Mouse (Mus musculus) urinary bladder, postnatal 25 days (tissue): ENCODE measurements around the gene Raver1.
"Not testable (repeated sequence)": the region's sequence is repeated elsewhere in the genome, so short reads cannot be mapped to it uniquely, and the experiment has no call there.

ENCODE experiments used
- DNase-seq: peaks from one replicate; pipeline ENCODE4 v3.0.0; 2022; ENCODE audit warnings: low spot score

Gene Raver1

GRCm38 (mm10) chr9:21105760-21106564 lies 14.2 kb upstream of the Raver1 start:
- DNase-seq = no peak

GRCm38 (mm10) chr9:21104814-21105213 lies 13.0 kb upstream of the Raver1 start:
- no peak for DNase-seq

GRCm38 (mm10) chr9:21102076-21102475 lies 10.3 kb upstream of the Raver1 start:
- no peak for DNase-seq

- DNase-seq = no peak
Observed at GRCm38 (mm10) chr9:21100447-21101161, 8.8 kb upstream of the Raver1 start.

GRCm38 (mm10) chr9:21097793-21098192 lies 6.0 kb upstream of the Raver1 start:
- no peak for DNase-seq

GRCm38 (mm10) chr9:21095958-21096357 lies 4.2 kb upstream of the Raver1 start:
- no peak for DNase-seq

- no peak for DNase-seq
Observed at GRCm38 (mm10) chr9:21093423-21093822, 1.6 kb upstream of the Raver1 start.

- DNase-seq = no peak
Observed at GRCm38 (mm10) chr9:21090972-21091706, 669 bp downstream of the Raver1 start.

- no peak for DNase-seq
Observed at GRCm38 (mm10) chr9:21090537-21090936, 1.3 kb downstream of the Raver1 start.

GRCm38 (mm10) chr9:21083324-21083723 lies 8.5 kb downstream of the Raver1 start:
- no peak for DNase-seq

- DNase-seq = no peak
Observed at GRCm38 (mm10) chr9:21081127-21081526, 10.7 kb downstream of the Raver1 start.

- DNase-seq = no peak
Observed at GRCm38 (mm10) chr9:21075625-21076024, 16.2 kb downstream of the Raver1 start.

GRCm38 (mm10) chr9:21074173-21074572 lies 17.6 kb downstream of the Raver1 start:
- no peak for DNase-seq

GRCm38 (mm10) chr9:21073044-21073840 lies 18.6 kb downstream of the Raver1 start, which contains the start of the genes Gm49373 and Fdx1l:
Gm49373 (minus strand) TSS chr9:21073096.
Fdx1l (minus strand) TSS chr9:21073614.
- DNase-seq = peak; percentile 86

GRCm38 (mm10) chr9:21072641-21073040 lies 19.2 kb downstream of the Raver1 start:
- no peak for DNase-seq

GRCm38 (mm10) chr9:21067006-21067684 lies 24.7 kb downstream of the Raver1 start, which contains the start of gene Zglp1:
Zglp1 (minus strand) TSS chr9:21067093.
- no peak for DNase-seq

GRCm38 (mm10) chr9:21062928-21063327 lies 28.9 kb downstream of the Raver1 start:
- DNase-seq = no peak

- DNase-seq = no peak
Observed at GRCm38 (mm10) chr9:21051578-21051977, 40.2 kb downstream of the Raver1 start.

- no peak for DNase-seq
Observed at GRCm38 (mm10) chr9:21045235-21045634, 46.6 kb downstream of the Raver1 start.

- not testable (repeated sequence) for DNase-seq
Observed at GRCm38 (mm10) chr9:21044785-21045184, 47.0 kb downstream of the Raver1 start.

- DNase-seq = no peak
Observed at GRCm38 (mm10) chr9:21043563-21043962, 48.2 kb downstream of the Raver1 start.
